Mouse (Mus musculus): ENCODE data around the gene Rec114. TPM values are rescaled to one million over a fixed set of nuclear protein-coding genes. Genes with fewer than 3 reads are reported as not detected.

The Rec114 gene
- polyA plus RNA-seq, 1 experiment from 2014 or later: 1.3 TPM

DNA sequence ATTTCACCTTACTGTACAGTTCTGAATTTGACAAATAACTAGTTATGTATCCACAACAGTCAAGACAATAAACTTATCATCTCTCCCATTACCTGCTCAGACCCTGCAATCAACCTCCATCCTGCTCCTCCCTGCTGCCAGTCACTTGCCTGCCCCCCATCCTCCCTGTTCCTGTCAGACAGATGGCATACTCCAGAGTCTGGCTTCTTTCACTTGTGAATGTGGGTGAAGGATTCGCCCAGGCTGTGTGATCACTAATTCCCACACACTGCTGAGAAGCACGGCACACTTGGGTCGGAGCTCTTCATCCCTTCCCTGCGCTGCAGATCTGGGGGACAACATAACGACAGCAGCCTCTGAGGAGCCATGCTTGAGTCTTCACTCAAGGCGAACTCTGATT is 61.7 kb downstream of the Rec114 start:
- DNase-seq (ENCODE audit: low spot score) (no peak), ATAC-seq (ENCODE audit: low FRiP score) (no peak)
- Histone ChIP-seq H3K4me2 (replicated peaks; ENCODE audit: low read depth, low read length) (no peak overlapping the region), H3K27me3 (ENCODE audit: control insufficient read depth, insufficient read depth, low read length) (no peaks in the 10 kb centered on the region), H3K4me1 (replicated peaks; ENCODE audit: control insufficient read depth, insufficient read depth, low read length) (no peaks in the 10 kb centered on the region), H3K9me3 (ENCODE audit: control insufficient read depth, low read length) (no peaks in the 10 kb centered on the region), H3K4me3 (ENCODE audit: low read depth, low read length) (no peak overlapping the region), H3K9ac (ENCODE audit: low read depth, low read length) (no peak overlapping the region), H3K27ac (ENCODE audit: low read depth, low read length) (no peak overlapping the region), H3K36me3 (ENCODE audit: control insufficient read depth, insufficient read depth, low read length) (no peaks in the 10 kb centered on the region)
- 85% methylated on average over 6 of the region's 6 CpGs for WGBS

DNA sequence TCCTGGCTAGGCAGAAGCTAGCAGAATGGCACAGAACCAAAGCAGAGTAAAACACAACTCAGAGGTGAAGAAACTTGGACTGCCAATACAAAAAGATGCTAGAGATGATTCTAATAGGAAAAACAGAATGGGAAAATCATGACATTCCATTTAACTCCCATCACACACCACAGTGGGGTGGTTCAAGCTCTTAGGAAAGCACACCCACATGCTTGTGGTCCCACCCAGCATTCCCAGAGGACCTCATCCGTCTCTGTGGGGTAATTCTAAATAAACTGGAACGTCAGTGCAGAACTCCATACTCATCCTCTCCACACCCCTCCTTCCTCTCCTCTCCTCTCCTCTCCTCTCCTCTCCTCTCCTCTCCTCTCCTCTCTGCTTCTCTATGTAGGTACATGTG is 62.4 kb downstream of the Rec114 start:
- WGBS: 68% methylated on average over 2 of the region's 2 CpGs
- H3K36me3 ChIP-seq (ENCODE audit: control insufficient read depth, insufficient read depth, low read length): no peaks in the 10 kb centered on the region

DNA sequence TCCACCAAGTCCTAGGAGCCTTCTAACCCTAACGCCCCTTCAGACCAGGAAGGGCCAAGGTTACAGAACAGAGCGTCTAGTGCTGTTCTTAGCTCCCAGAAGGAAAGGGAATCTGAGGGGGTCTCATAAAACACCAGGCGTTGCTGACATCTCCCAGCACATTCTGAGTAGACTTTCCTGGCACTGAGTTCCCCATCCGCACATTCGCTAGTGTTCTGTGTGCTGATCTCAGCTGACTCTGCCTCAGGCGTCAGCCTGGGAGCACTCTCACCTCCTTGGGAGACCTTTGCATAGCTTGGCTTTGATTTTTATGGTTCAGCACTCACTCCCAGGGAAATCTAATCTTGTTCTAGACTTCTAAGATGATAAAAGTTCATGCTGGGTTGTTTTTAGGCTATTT is 68.4 kb downstream of the Rec114 start:
- Histone ChIP-seq H3K4me3 (ENCODE audit: low read depth, low read length) (no peak overlapping the region), H3K4me2 (replicated peaks; ENCODE audit: low read depth, low read length) (no peak overlapping the region), H3K36me3 (ENCODE audit: control insufficient read depth, insufficient read depth, low read length) (no peaks in the 10 kb centered on the region), H3K9ac (ENCODE audit: low read depth, low read length) (no peak overlapping the region), H3K27ac (ENCODE audit: low read depth, low read length) (no peak overlapping the region), H3K9me3 (ENCODE audit: control insufficient read depth, low read length) (no peaks in the 10 kb centered on the region), H3K4me1 (replicated peaks; ENCODE audit: control insufficient read depth, insufficient read depth, low read length) (no peaks in the 10 kb centered on the region), H3K27me3 (ENCODE audit: control insufficient read depth, insufficient read depth, low read length) (no peaks in the 10 kb centered on the region)
- WGBS: 74% methylated on average over 6 of the region's 6 CpGs
- ATAC-seq (ENCODE audit: low FRiP score): no peak
- DNase-seq (ENCODE audit: low spot score): no peak

More for the DNA sequence above, 62.4 kb downstream of the Rec114 start:
- no peak for DNase-seq (ENCODE audit: low spot score)
- Histone ChIP-seq H3K27me3 (ENCODE audit: control insufficient read depth, insufficient read depth, low read length) (no peaks in the 10 kb centered on the region), H3K27ac (ENCODE audit: low read depth, low read length) (no peak overlapping the region), H3K9ac (ENCODE audit: low read depth, low read length) (no peak overlapping the region), H3K4me3 (ENCODE audit: low read depth, low read length) (no peak overlapping the region), H3K9me3 (ENCODE audit: control insufficient read depth, low read length) (no peaks in the 10 kb centered on the region), H3K4me2 (replicated peaks; ENCODE audit: low read depth, low read length) (no peak overlapping the region), H3K4me1 (replicated peaks; ENCODE audit: control insufficient read depth, insufficient read depth, low read length) (no peaks in the 10 kb centered on the region)
- ATAC-seq (ENCODE audit: low FRiP score): no peak

DNA sequence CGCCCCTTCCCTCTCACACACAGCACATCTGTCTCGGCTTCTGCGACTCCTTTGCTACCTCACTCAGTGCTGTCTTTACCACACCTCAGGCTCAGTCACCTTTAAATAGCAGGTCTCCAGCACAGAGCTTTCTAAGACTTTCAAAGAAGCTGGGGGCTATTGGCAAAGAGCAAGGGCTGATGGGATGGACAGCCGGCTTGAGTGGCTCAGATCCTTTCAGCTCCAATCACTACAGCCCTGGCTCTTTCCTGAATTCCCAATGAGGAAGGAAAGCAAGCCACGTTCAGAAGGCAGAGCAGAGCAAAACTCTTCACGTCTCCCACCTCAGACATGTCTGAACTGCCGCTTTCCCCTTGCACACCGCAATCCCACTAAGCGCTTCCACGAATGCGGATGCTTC is 69.0 kb downstream of the Rec114 start:
- Histone ChIP-seq H3K9ac (ENCODE audit: low read depth, low read length) (no peak overlapping the region), H3K4me1 (replicated peaks; ENCODE audit: control insufficient read depth, insufficient read depth, low read length) (no peaks in the 10 kb centered on the region), H3K27me3 (ENCODE audit: control insufficient read depth, insufficient read depth, low read length) (no peaks in the 10 kb centered on the region), H3K4me3 (ENCODE audit: low read depth, low read length) (no peak overlapping the region), H3K9me3 (ENCODE audit: control insufficient read depth, low read length) (no peaks in the 10 kb centered on the region), H3K36me3 (ENCODE audit: control insufficient read depth, insufficient read depth, low read length) (no peaks in the 10 kb centered on the region), H3K4me2 (replicated peaks; ENCODE audit: low read depth, low read length) (no peak overlapping the region), H3K27ac (ENCODE audit: low read depth, low read length) (no peak overlapping the region)
- ATAC-seq (ENCODE audit: low FRiP score) (no peak), DNase-seq (ENCODE audit: low spot score) (no peak)
- WGBS: 83% methylated on average over 11 of the region's 11 CpGs

DNA sequence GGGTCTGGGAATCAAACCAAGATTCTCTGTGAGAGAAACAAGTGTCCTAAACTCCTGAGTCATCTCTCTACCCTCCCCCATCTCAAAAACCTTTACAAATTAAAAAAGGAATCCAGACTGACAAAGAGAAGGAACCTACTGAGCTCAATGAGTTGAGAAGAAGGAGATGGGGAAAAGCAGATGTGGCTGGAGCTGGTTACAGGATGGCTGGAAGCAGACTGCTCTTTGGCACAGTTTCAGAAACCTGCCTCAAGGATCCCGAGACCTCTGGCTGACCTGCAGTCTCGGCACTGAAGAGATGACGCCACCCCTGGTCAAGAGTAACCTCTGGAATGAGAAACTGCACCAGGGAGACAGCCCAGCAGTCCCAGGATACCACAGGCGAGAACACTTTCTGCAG is 71.3 kb downstream of the Rec114 start:
- Histone ChIP-seq H3K4me1 (replicated peaks; ENCODE audit: control insufficient read depth, insufficient read depth, low read length) (no peaks in the 10 kb centered on the region), H3K9ac (ENCODE audit: low read depth, low read length) (no peak overlapping the region), H3K27ac (ENCODE audit: low read depth, low read length) (no peak overlapping the region), H3K4me2 (replicated peaks; ENCODE audit: low read depth, low read length) (no peak overlapping the region), H3K4me3 (ENCODE audit: low read depth, low read length) (no peak overlapping the region), H3K9me3 (ENCODE audit: control insufficient read depth, low read length) (no peaks in the 10 kb centered on the region), H3K36me3 (ENCODE audit: control insufficient read depth, insufficient read depth, low read length) (no peaks in the 10 kb centered on the region), H3K27me3 (ENCODE audit: control insufficient read depth, insufficient read depth, low read length) (no peaks in the 10 kb centered on the region)
- ATAC-seq (ENCODE audit: low FRiP score): no peak
- no peak for DNase-seq (ENCODE audit: low spot score)
- WGBS: 53% methylated on average over 4 of the region's 4 CpGs

DNA sequence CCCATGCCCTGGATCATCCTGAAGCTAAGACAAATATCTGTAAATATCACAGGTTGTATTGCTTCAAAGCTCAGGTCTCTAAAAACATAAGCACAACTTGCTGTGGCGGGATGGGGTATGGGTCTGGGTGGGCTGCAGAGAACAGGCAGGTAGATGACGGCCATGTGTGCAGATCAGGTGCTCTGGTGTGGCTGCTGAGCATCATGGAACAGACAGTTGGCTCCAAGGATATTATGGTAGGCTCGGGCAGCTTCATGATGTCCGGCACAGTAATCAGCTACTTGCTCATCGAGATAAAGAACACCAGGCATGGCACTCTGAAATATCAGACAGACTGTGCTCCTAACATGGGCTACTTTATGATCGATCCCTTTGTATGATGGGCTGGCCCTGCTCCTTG is 73.9 kb downstream of the Rec114 start:
- H3K4me1 ChIP-seq (replicated peaks; ENCODE audit: control insufficient read depth, insufficient read depth, low read length): no peaks in the 10 kb centered on the region
- ATAC-seq (ENCODE audit: low FRiP score) (no peak), DNase-seq (ENCODE audit: low spot score) (no peak)
- no peaks in the 10 kb centered on the region for H3K27me3 ChIP-seq (ENCODE audit: control insufficient read depth, insufficient read depth, low read length)
- no peak overlapping the region for H3K4me3 ChIP-seq (ENCODE audit: low read depth, low read length)
- no peaks in the 10 kb centered on the region for H3K36me3 ChIP-seq (ENCODE audit: control insufficient read depth, insufficient read depth, low read length)
- no peak overlapping the region for H3K27ac ChIP-seq (ENCODE audit: low read depth, low read length)
- no peak overlapping the region for H3K4me2 ChIP-seq (replicated peaks; ENCODE audit: low read depth, low read length)
- no peak overlapping the region for H3K9ac ChIP-seq (ENCODE audit: low read depth, low read length)
- no peaks in the 10 kb centered on the region for H3K9me3 ChIP-seq (ENCODE audit: control insufficient read depth, low read length)
- WGBS: 93% methylated on average over 6 of the region's 6 CpGs

DNA sequence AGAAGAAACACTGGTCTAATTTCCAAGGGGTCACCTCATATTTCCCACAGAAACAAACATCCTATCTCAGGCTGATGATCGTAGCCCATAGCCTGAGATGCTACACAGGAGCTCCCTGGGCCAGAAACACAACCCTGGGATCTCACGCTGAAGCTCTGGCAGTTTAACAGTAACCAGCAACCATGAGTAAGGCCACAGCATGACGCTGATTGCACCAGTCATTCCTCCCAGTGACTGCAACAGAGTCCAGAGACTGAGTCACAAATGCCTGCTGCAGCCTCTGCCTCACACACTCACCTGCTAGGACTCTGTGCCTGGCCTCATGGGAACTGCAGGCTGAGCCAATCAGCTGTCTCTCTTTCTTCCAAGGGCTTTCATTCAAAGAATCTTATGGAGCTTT is 74.7 kb downstream of the Rec114 start:
- Histone ChIP-seq H3K9ac (ENCODE audit: low read depth, low read length) (no peak overlapping the region), H3K36me3 (ENCODE audit: control insufficient read depth, insufficient read depth, low read length) (no peaks in the 10 kb centered on the region), H3K4me1 (replicated peaks; ENCODE audit: control insufficient read depth, insufficient read depth, low read length) (no peaks in the 10 kb centered on the region), H3K27ac (ENCODE audit: low read depth, low read length) (no peak overlapping the region), H3K4me2 (replicated peaks; ENCODE audit: low read depth, low read length) (no peak overlapping the region), H3K27me3 (ENCODE audit: control insufficient read depth, insufficient read depth, low read length) (no peaks in the 10 kb centered on the region), H3K9me3 (ENCODE audit: control insufficient read depth, low read length) (no peaks in the 10 kb centered on the region), H3K4me3 (ENCODE audit: low read depth, low read length) (no peak overlapping the region)
- no peak for DNase-seq (ENCODE audit: low spot score)
- no peak for ATAC-seq (ENCODE audit: low FRiP score)
- 70% methylated on average over 3 of the region's 3 CpGs for WGBS

DNA sequence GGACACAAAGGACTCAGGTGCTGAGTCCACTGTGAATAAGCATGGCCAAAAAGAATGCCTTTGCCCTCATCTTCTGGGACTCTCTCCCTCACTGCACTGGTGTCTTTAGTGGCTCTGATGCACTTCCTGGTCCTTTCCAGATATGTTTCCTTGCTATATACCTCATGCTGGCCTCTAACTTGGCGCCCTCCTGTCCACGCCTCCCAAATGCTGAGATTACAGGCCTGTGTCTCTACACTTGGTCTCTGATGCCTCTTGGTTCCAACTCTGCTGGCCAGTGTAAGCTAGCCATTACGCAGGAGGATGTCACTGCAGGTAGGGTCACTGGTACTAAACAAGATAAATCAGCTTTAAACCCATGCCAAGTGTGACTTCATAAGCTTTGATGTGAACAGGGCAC is 75.6 kb downstream of the Rec114 start:
- no peak overlapping the region for H3K27ac ChIP-seq (ENCODE audit: low read depth, low read length)
- 92% methylated on average over 3 of the region's 3 CpGs for WGBS
- no peak for DNase-seq (ENCODE audit: low spot score)

DNA sequence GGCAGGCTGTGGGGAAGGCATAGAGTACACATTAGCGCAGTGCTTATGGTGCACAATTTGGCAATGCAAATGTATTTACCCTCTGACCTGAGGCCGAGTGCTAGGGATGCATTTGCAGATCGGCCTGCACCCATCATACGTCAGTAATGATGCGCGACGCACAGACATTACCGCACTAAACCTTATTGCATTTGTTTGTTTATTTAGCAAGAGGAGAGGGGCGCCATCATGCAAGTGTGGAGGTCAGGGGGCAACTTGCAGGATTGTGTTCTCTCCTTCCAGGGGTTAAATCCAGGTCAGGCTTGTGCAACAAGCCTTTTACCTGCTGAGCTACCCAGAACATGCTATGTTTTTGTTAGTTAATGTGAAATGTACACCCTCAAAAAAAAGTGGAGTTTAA is 76.5 kb downstream of the Rec114 start:
- H3K4me1 ChIP-seq (replicated peaks; ENCODE audit: control insufficient read depth, insufficient read depth, low read length): no peaks in the 10 kb centered on the region
- no peak overlapping the region for H3K27ac ChIP-seq (ENCODE audit: low read depth, low read length)
- no peak overlapping the region for H3K4me2 ChIP-seq (replicated peaks; ENCODE audit: low read depth, low read length)
- H3K9ac ChIP-seq (ENCODE audit: low read depth, low read length): no peak overlapping the region
- H3K9me3 ChIP-seq (ENCODE audit: control insufficient read depth, low read length): no peaks in the 10 kb centered on the region
- DNase-seq (ENCODE audit: low spot score) (no peak), ATAC-seq (ENCODE audit: low FRiP score) (no peak)
- no peaks in the 10 kb centered on the region for H3K36me3 ChIP-seq (ENCODE audit: control insufficient read depth, insufficient read depth, low read length)
- WGBS: 50% methylated on average over 9 of the region's 9 CpGs
- no peak overlapping the region for H3K4me3 ChIP-seq (ENCODE audit: low read depth, low read length)
- H3K27me3 ChIP-seq (ENCODE audit: control insufficient read depth, insufficient read depth, low read length): no peaks in the 10 kb centered on the region

More for the DNA sequence above, 75.6 kb downstream of the Rec114 start:
- H3K4me1 ChIP-seq (replicated peaks; ENCODE audit: control insufficient read depth, insufficient read depth, low read length): no peaks in the 10 kb centered on the region
- ATAC-seq (ENCODE audit: low FRiP score): no peak
- H3K9ac ChIP-seq (ENCODE audit: low read depth, low read length): no peak overlapping the region
- H3K36me3 ChIP-seq (ENCODE audit: control insufficient read depth, insufficient read depth, low read length): no peaks in the 10 kb centered on the region
- H3K27me3 ChIP-seq (ENCODE audit: control insufficient read depth, insufficient read depth, low read length): no peaks in the 10 kb centered on the region
- no peak overlapping the region for H3K4me2 ChIP-seq (replicated peaks; ENCODE audit: low read depth, low read length)
- no peak overlapping the region for H3K4me3 ChIP-seq (ENCODE audit: low read depth, low read length)
- H3K9me3 ChIP-seq (ENCODE audit: control insufficient read depth, low read length): no peaks in the 10 kb centered on the region

Measured in hindbrain, embryonic 11.5 days (tissue).